Mouse (Mus musculus) heart, postnatal 36 days (tissue): ENCODE results near the gene Dcaf4. TPM values are rescaled to one million over a fixed set of nuclear protein-coding genes. Genes with fewer than 3 reads are reported as not detected.

ENCODE experiments used
- DNase-seq, 2 experiments: peaks; one replicate each; pipeline ENCODE4 v3.0.0; 2021 to 2022
- intact Hi-C: fragments of 180-260 bp; cut with DNase I; formaldehyde crosslinking; loops from one replicate; pipeline ENCODE4 v1.15.1; 2025
- total RNA-seq, 2 experiments: library from RNA; stranded (reverse); gene quantifications; 2 replicates each; pipeline ENCODE4 v1.2.3; 2021

Gene Dcaf4
- total RNA-seq, 2 experiments from 2014 or later = 14.8 to 17.7 TPM

GRCm38 (mm10) chr12:83495248-83495960, 24.9 kb upstream of the Dcaf4 start:
- no peak for DNase-seq
- intact Hi-C loops = no loop called here

- peak in 1 of 2 experiments; percentile 18 for DNase-seq
- intact Hi-C loops = no loop called here
These were observed 24.3 kb upstream of the Dcaf4 start for GRCm38 (mm10) chr12:83495961-83496282.

GRCm38 (mm10) chr12:83496336-83496735, 23.9 kb upstream of the Dcaf4 start:
- intact Hi-C loops = no loop called here
- DNase-seq = no peak

- DNase-seq = no peak
- intact Hi-C loops = no loop called here
These were observed 23.5 kb upstream of the Dcaf4 start for GRCm38 (mm10) chr12:83496736-83497135.

GRCm38 (mm10) chr12:83497959-83498358, 22.3 kb upstream of the Dcaf4 start:
- DNase-seq = no peak
- intact Hi-C loops = no loop called here

- intact Hi-C loops = no loop called here
These were observed 21.0 kb upstream of the Dcaf4 start for GRCm38 (mm10) chr12:83499256-83499655.

GRCm38 (mm10) chr12:83502190-83502589, 18.1 kb upstream of the Dcaf4 start:
- intact Hi-C loops = loop anchor here (1.0 to 5.0 kb wide), 4 partner anchors 135 to 430 kb away; no protein-coding TSS in a partner anchor
- peak; percentile 50 to 61 for DNase-seq

More at GRCm38 (mm10) chr12:83499256-83499655, 21.0 kb upstream of the Dcaf4 start:
- DNase-seq = no peak

GRCm38 (mm10) chr12:83506543-83506942, 13.7 kb upstream of the Dcaf4 start:
- intact Hi-C loops = no loop called here
- no peak for DNase-seq

- no peak for DNase-seq
- intact Hi-C loops = no loop called here
These were observed 9.7 kb upstream of the Dcaf4 start for GRCm38 (mm10) chr12:83510586-83510985.

- no peak for DNase-seq
- intact Hi-C loops = no loop called here
These were observed 7.5 kb upstream of the Dcaf4 start for GRCm38 (mm10) chr12:83512783-83513182.

- peak in 1 of 2 experiments; percentile 35 for DNase-seq
- intact Hi-C loops = no loop called here
These were observed 7.1 kb upstream of the Dcaf4 start for GRCm38 (mm10) chr12:83513185-83513584.

- no peak for DNase-seq
- intact Hi-C loops = no loop called here
These were observed 6.0 kb upstream of the Dcaf4 start for GRCm38 (mm10) chr12:83514216-83514615.

- intact Hi-C loops = no loop called here
- DNase-seq = no peak
These were observed 2.7 kb upstream of the Dcaf4 start for GRCm38 (mm10) chr12:83517580-83517979.

- intact Hi-C loops = loop anchor here (2.0 kb wide), 1 partner anchor 32 kb away; no protein-coding TSS in a partner anchor
- DNase-seq = no peak
These were observed 817 bp downstream of the Dcaf4 start for GRCm38 (mm10) chr12:83521083-83521482.

GRCm38 (mm10) chr12:83523056-83523455, 2.8 kb downstream of the Dcaf4 start:
- intact Hi-C loops = no loop called here
- DNase-seq = no peak

- DNase-seq = no peak
- intact Hi-C loops = no loop called here
These were observed 3.6 kb downstream of the Dcaf4 start for GRCm38 (mm10) chr12:83523892-83524291.

GRCm38 (mm10) chr12:83524329-83524728, 4.1 kb downstream of the Dcaf4 start:
- no peak for DNase-seq
- intact Hi-C loops = no loop called here

- intact Hi-C loops = no loop called here
- no peak for DNase-seq
These were observed 5.7 kb downstream of the Dcaf4 start for GRCm38 (mm10) chr12:83525822-83526544.

- DNase-seq = no peak
- intact Hi-C loops = no loop called here
These were observed 7.5 kb downstream of the Dcaf4 start for GRCm38 (mm10) chr12:83527816-83528215.

GRCm38 (mm10) chr12:83528665-83529064, 8.4 kb downstream of the Dcaf4 start:
- DNase-seq = no peak
- intact Hi-C loops = no loop called here

GRCm38 (mm10) chr12:83531992-83532391, 11.7 kb downstream of the Dcaf4 start:
- DNase-seq = no peak
- intact Hi-C loops = no loop called here

GRCm38 (mm10) chr12:83532966-83533365, 12.7 kb downstream of the Dcaf4 start:
- intact Hi-C loops = no loop called here
- DNase-seq = peak; percentile 19 to 22
